Mouse (Mus musculus) bone marrow, adult 2 months (tissue): ENCODE data around the gene Usp5.

Experiments used
- CTCF ChIP-seq: fragments of 200-500 bp; IDR thresholded peaks from 2 replicates; pipeline ENCODE4 v1.5.1; 2011; ENCODE audit warnings: low read length, control low read depth; ENCODE audit not compliant: control insufficient read depth, insufficient read depth
- POLR2A ChIP-seq: fragments of 200-500 bp; IDR thresholded peaks from 2 replicates; pipeline ENCODE4 v1.6.1; 2011; ENCODE audit warnings: low read depth, mild to moderate bottlenecking, control low read depth, low read length, borderline replicate concordance; ENCODE audit not compliant: control insufficient read depth

DNA sequence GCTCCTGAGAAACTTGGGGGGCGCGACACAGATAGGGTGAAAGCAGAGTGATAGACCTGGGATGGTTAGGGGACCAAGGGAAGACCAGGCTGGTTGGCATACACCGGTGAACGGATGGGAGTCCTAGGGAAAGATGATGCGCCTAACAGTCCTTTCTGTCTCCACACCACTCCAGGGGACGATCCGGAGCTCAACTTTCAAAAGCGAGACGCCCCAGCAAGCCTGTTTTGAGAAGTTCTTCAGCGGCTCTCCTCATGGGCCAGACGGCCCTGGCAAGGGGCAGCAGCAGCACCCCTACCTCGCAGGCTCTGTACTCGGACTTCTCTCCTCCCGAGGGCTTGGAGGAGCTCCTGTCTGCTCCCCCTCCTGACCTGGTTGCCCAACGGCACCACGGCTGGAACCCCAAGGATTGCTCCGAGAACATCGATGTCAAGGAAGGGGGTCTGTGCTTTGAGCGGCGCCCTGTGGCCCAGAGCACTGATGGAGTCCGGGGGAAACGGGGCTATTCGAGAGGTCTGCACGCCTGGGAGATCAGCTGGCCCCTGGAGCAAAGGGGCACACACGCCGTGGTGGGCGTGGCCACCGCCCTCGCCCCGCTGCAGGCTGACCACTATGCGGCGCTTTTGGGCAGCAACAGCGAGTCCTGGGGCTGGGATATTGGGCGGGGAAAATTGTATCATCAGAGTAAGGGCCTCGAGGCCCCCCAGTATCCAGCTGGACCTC lies 20.1 kb downstream of the Usp5 start:
- peak; percentile 46; the same call in 1 of the 2 replicates for TF ChIP-seq POLR2A
- TF ChIP-seq CTCF = peak; percentile 69
